ENCODE assay signal across 9 mouse cellular contexts in genomic region chr16:11201740-11202394, GRCm38 (mm10). TPM values are rescaled to one million over a fixed set of nuclear protein-coding genes. Genes with fewer than 3 reads are reported as not detected.
DNase-seq lines count a peak whose midpoint lies in the region; ATAC-seq and TF ChIP-seq lines count a peak whose summit lies in the region.
"Had no signal": no experiment of that assay in that cellular context is flagged by ENCODE, and none has a peak within 500 bp of the region (broad histone marks: within the 10 kb centered on the region; RNA-seq: fewer than 3 reads in every experiment).

No protein-coding gene starts in this region.

- TF ChIP-seq RAD21 in CH12.LX (IDR thresholded peaks at IDR 0.05; ENCODE audit: low read depth, low read length), result no peak

- peak overlapping the region; percentile 47 for H3K4me2 ChIP-seq in CH12.LX (ENCODE audit: insufficient read depth, low read depth, poor library complexity, severe bottlenecking)
- H3K4me2 ChIP-seq in forebrain, embryonic 16.5 days (ENCODE audit: low read length), result peak overlapping the region; percentile 99
- peak overlapping the region; percentile 96 for H3K4me2 ChIP-seq in liver, embryonic 14.5 days (ENCODE audit: low read depth)

- H3K27ac ChIP-seq in gastrocnemius, adult 2 months, result peak overlapping the region; percentile 96; the same call in 1 of the 2 replicates
- H3K27ac ChIP-seq in CH12.LX (ENCODE audit: insufficient read depth, low read depth), result no peak overlapping the region
- H3K27ac ChIP-seq in forebrain, embryonic 16.5 days (ENCODE audit: low read length), result no peak overlapping the region
- H3K27ac ChIP-seq in liver, embryonic 14.5 days, result no peak overlapping the region

- peak overlapping the region; percentile 98 for H3K4me3 ChIP-seq in gastrocnemius, adult 2 months
- H3K4me3 ChIP-seq in CH12.LX (replicated peaks in 1 of 3; ENCODE audit: low read depth in 2 of 3, low read length in 2 of 3, poor library complexity in 1 of 3), result peak overlapping the region; percentile 14 to 68 (median 66)
- peak overlapping the region; percentile 99 for H3K4me3 ChIP-seq in forebrain, embryonic 16.5 days (replicated peaks; ENCODE audit: low read length)
- H3K4me3 ChIP-seq in liver, embryonic 14.5 days (ENCODE audit: insufficient read depth in 1 of 2, low read depth in 2 of 2, low read length in 2 of 2), result peak overlapping the region; percentile 79 to 96

- peaks cover 3 to 67% of the 10 kb centered on the region in 2 experiments for H3K4me1 ChIP-seq in CH12.LX (ENCODE audit: control insufficient read depth in 1 of 2, insufficient read depth in 2 of 2)
- peaks cover 25% of the 10 kb centered on the region for H3K4me1 ChIP-seq in forebrain, embryonic 16.5 days (replicated peaks; ENCODE audit: control insufficient read depth, insufficient read depth, low read length)
- H3K4me1 ChIP-seq in liver, embryonic 14.5 days (replicated peaks; ENCODE audit: control insufficient read depth in 2 of 2, insufficient read depth in 2 of 2, low read length in 1 of 2), result peaks cover 13 to 25% of the 10 kb centered on the region in 2 experiments

- H3K9ac ChIP-seq in CH12.LX (ENCODE audit: insufficient read depth, low read depth), result peak overlapping the region; percentile 79
- no peak overlapping the region for H3K9ac ChIP-seq in forebrain, embryonic 16.5 days (replicated peaks; ENCODE audit: low read depth, low read length)
- peak overlapping the region; percentile 93 for H3K9ac ChIP-seq in liver, embryonic 14.5 days (replicated peaks)

- H3K36me3 ChIP-seq in CH12.LX (replicated peaks in 1 of 2; ENCODE audit: control insufficient read depth in 1 of 2, insufficient read depth in 1 of 2, low read length in 1 of 2), result peaks cover 39 to 61% of the 10 kb centered on the region in 2 experiments
- H3K36me3 ChIP-seq in forebrain, embryonic 16.5 days (ENCODE audit: control insufficient read depth, insufficient read depth), result peaks cover 19% of the 10 kb centered on the region
- peaks cover 42% of the 10 kb centered on the region for H3K36me3 ChIP-seq in liver, embryonic 14.5 days (replicated peaks; ENCODE audit: control insufficient read depth, insufficient read depth, low read depth)

- peak; percentile 7; the same call in 1 of the 2 replicates for TF ChIP-seq CTCF in gastrocnemius, adult 2 months (IDR thresholded peaks at IDR 0.05)
- TF ChIP-seq CTCF in CH12.LX (conservative IDR thresholded peaks at IDR 0.05 in 1 of 2, IDR thresholded peaks at IDR 0.05 in 1 of 2; ENCODE audit: low read depth in 2 of 2, low read length in 2 of 2), result peak in 1 of 2 experiments; percentile 59; a peak in 2 of 4 replicates
- TF ChIP-seq CTCF in liver, embryonic 14.5 days (IDR thresholded peaks at IDR 0.05; ENCODE audit: low read depth), result peak; percentile 31; the same call in 1 of the 2 replicates

- intact Hi-C loops in gastrocnemius, adult 2 months (cut with DNase I), result loop anchor here (2.0 to 5.0 kb wide), 3 partner anchors 25 to 120 kb away; partner anchors contain the start of genes Gspt1, Snx29 and Zc3h7a

- no peaks in the 10 kb centered on the region for H3K27me3 ChIP-seq in CH12.LX (replicated peaks)
- no peaks in the 10 kb centered on the region for H3K27me3 ChIP-seq in forebrain, embryonic 16.5 days (replicated peaks; ENCODE audit: control insufficient read depth, insufficient read depth, low read length)
- H3K27me3 ChIP-seq in liver, embryonic 14.5 days (ENCODE audit: control insufficient read depth, insufficient read depth, low read length), result no peaks in the 10 kb centered on the region

- dilution Hi-C loops in CH12.LX (cut with MboI; ENCODE audit: extremely low pct_ligation_motif_present, extremely low pct_unique_long_range_greater_than_20kb, low sequenced_read_pairs), result no loop called here

- 66% methylated on average over 6 of the region's 6 CpGs for WGBS in forebrain, embryonic 16.5 days
- 51% methylated on average over 6 of the region's 6 CpGs for WGBS in liver, embryonic 14.5 days (ENCODE audit: insufficient replicate concordance)

- no peak for ATAC-seq in forebrain, embryonic 16.5 days
- ATAC-seq in liver, embryonic 14.5 days (ENCODE audit: insufficient read depth), result no peak

- DNase-seq in gastrocnemius, adult 2 months, result no peak
- no peak for DNase-seq in gastrocnemius, adult 8-10 months (ENCODE audit: low spot score in 2 of 2)
- no peak for DNase-seq in CH12.LX (ENCODE audit: extremely low read depth)
- DNase-seq in liver, embryonic 14.5 days (ENCODE audit: low read depth in 3 of 3, low spot score in 3 of 3), result no peak
- DNase-seq in Muller cell, postnatal 12 days (ENCODE audit: inconsistent ontology term), result no peak
- no peak for DNase-seq in urinary bladder, adult 18-20 months (ENCODE audit: low spot score in 2 of 2)
- no peak for DNase-seq in natural killer cell, adult 2 months (ENCODE audit: low spot score in 2 of 2)
- DNase-seq: kidney, postnatal 14 days had no signal

- no peaks in the 10 kb centered on the region for H3K9me3 ChIP-seq in CH12.LX (replicated peaks; ENCODE audit: low read length)
- H3K9me3 ChIP-seq in forebrain, embryonic 16.5 days (ENCODE audit: control insufficient read depth, low read length), result no peaks in the 10 kb centered on the region
- H3K9me3 ChIP-seq in liver, embryonic 14.5 days (ENCODE audit: control insufficient read depth, low read length), result no peaks in the 10 kb centered on the region

- in situ Hi-C loops in CH12.LX (cut with MboI; ENCODE audit: low pct_ligation_motif_present, low pct_unique_long_range_greater_than_20kb, low sequenced_read_pairs), result no loop called here

- H3K79me2 ChIP-seq in CH12.LX (replicated peaks; ENCODE audit: control insufficient read depth, extremely low read depth, insufficient read depth, poor library complexity, severe bottlenecking), result peaks cover 65% of the 10 kb centered on the region

- no peak for TF ChIP-seq EP300 in CH12.LX (IDR thresholded peaks at IDR 0.05; ENCODE audit: low read length)
- no peak for TF ChIP-seq EP300 in liver, embryonic 14.5 days (IDR thresholded peaks at IDR 0.05; ENCODE audit: low read depth)

- no peak for TF ChIP-seq POLR2A in CH12.LX (IDR thresholded peaks at IDR 0.05; ENCODE audit: low read depth, low read length)

TF ChIP-seq in CH12.LX, 34 proteins besides CTCF, POLR2A, EP300 and RAD21:
- peak; percentile 53 for TF ChIP-seq MYC (IDR thresholded peaks at IDR 0.05; ENCODE audit: low read depth, low read length)
- no peak for TF ChIP-seq ZKSCAN1 (IDR thresholded peaks at IDR 0.05; ENCODE audit: borderline replicate concordance, low read depth, low read length)
- TF ChIP-seq CHD1 (IDR thresholded peaks at IDR 0.05; ENCODE audit: low read depth, low read length), result 0 out of 2 replicates have a peak, but pooled peaks have one; percentile 21
- no peak for TF ChIP-seq USF2 (conservative IDR thresholded peaks at IDR 0.05; ENCODE audit: low read depth, low read length)
- no peak for TF ChIP-seq ZNF384 (IDR thresholded peaks at IDR 0.05; ENCODE audit: low read depth, low read length)
- no peak for TF ChIP-seq MXI1 (IDR thresholded peaks at IDR 0.05; ENCODE audit: low read depth, low read length)
- no peak for TF ChIP-seq POLR2AphosphoS2 (IDR thresholded peaks at IDR 0.05; ENCODE audit: low read depth, low read length)

RNA-seq across cellular contexts. Expression of gene Rsl1d1, which starts 1.3 kb away (rescaled TPM):
- total RNA-seq in gastrocnemius, adult 2 months (2021), result 10 to 100 TPM; 42.5 to 51.0 TPM
- total RNA-seq in gastrocnemius, adult 8-10 months (2022), result 10 to 100 TPM; 41.0 to 47.7 (median 42.4) TPM
- total RNA-seq in CH12.LX (2012; rRNA removed) (177 and 244 TPM in 2 replicates), CH12.LX (2014; rRNA removed) (697 and 769 TPM in 2 replicates)
- 494 and 495 TPM in 2 replicates for polyA plus RNA-seq in CH12.LX (2012; ENCODE audit: insufficient read length, low read depth)
- 155 and 178 TPM in 2 replicates for polyA plus RNA-seq in forebrain, embryonic 16.5 days (2015; fragmentation: Nextera tagmentation; extraction: Ambion mirVana)
- 19.4 and 43.6 TPM in 2 replicates for polyA plus RNA-seq in liver, embryonic 14.5 days (2012; rRNA removed)
- polyA plus RNA-seq in liver, embryonic 14.5 days (2014; fragmentation: Nextera tagmentation; extraction: Ambion mirVana), result 109 and 117 TPM in 2 replicates

RNA-seq across cellular contexts. Expression of gene Zc3h7a, which starts 25.7 kb away (rescaled TPM):
- 10 to 100 TPM; 17.0 to 20.0 TPM for total RNA-seq in gastrocnemius, adult 2 months (2021)
- 10 to 100 TPM in 3 of 4 experiments, 1 to 10 TPM in 1; 9.7 to 15.8 (median 13.5) TPM for total RNA-seq in gastrocnemius, adult 8-10 months (2022)
- total RNA-seq in CH12.LX (2012; rRNA removed) (78.6 and 85.3 TPM in 2 replicates), CH12.LX (2014; rRNA removed) (177 and 242 TPM in 2 replicates)
- 171 and 177 TPM in 2 replicates for polyA plus RNA-seq in CH12.LX (2012; ENCODE audit: insufficient read length, low read depth)
- 80.4 and 89.3 TPM in 2 replicates for polyA plus RNA-seq in forebrain, embryonic 16.5 days (2015; fragmentation: Nextera tagmentation; extraction: Ambion mirVana)
- 31.6 and 52.6 TPM in 2 replicates for polyA plus RNA-seq in liver, embryonic 14.5 days (2012; rRNA removed)
- polyA plus RNA-seq in liver, embryonic 14.5 days (2014; fragmentation: Nextera tagmentation; extraction: Ambion mirVana), result 26.2 and 28.9 TPM in 2 replicates

RNA-seq across cellular contexts. Expression of gene Gspt1, which starts 52.3 kb away (rescaled TPM):
- total RNA-seq in gastrocnemius, adult 2 months (2021), result 10 to 100 TPM; 59.2 to 62.2 TPM
- 10 to 100 TPM; 54.6 to 58.0 (median 56.7) TPM for total RNA-seq in gastrocnemius, adult 8-10 months (2022)
- 111 and 132 TPM in 2 replicates for total RNA-seq in CH12.LX (2012; rRNA removed)
- total RNA-seq in CH12.LX (2014; rRNA removed), result 147 and 151 TPM in 2 replicates
- polyA plus RNA-seq in CH12.LX (2012; ENCODE audit: insufficient read length, low read depth), result 502 and 886 TPM in 2 replicates
- 47.3 and 54.9 TPM in 2 replicates for polyA plus RNA-seq in forebrain, embryonic 16.5 days (2015; fragmentation: Nextera tagmentation; extraction: Ambion mirVana)
- polyA plus RNA-seq in liver, embryonic 14.5 days (2012; rRNA removed), result 29.3 and 36.1 TPM in 2 replicates
- 44.4 and 48.5 TPM in 2 replicates for polyA plus RNA-seq in liver, embryonic 14.5 days (2014; fragmentation: Nextera tagmentation; extraction: Ambion mirVana)

Comparison
In these comparisons a context has a peak if more than half of its experiments do, and no peak if none do; other contexts are left out.
1. H3K4me2 ChIP-seq: peak in every context shown above with its lines; median percentile 99 in forebrain, embryonic 16.5 days; 96 in liver, embryonic 14.5 days; 47 in CH12.LX.